Mouse (Mus musculus): Measurements from ENCODE around the gene Uap1. TPM values are rescaled to one million over a fixed set of nuclear protein-coding genes. Genes with fewer than 3 reads are reported as not detected.
A peak's percentile ranks its signal among the peaks of the same experiment; 100 is the strongest.

Gene Uap1
- total RNA-seq (2021): 10 to 100 TPM; 33.1 to 43.0 TPM
- long read RNA-seq, experiment 1, transcript Uap1-201 (11 exons, 2,283 nt): minor isoform, 8 of 62 reads
- long read RNA-seq, experiment 1, transcript Uap1-202 (10 exons, 2,311 nt): minor isoform, 6 of 62 reads
- long read RNA-seq, experiment 1, transcript Uap1-203 (11 exons, 2,287 nt): major isoform, 43 of 62 reads
- long read RNA-seq, experiment 1, partial matches to known transcripts: 4 of 62 reads
- long read RNA-seq, experiment 1, other reads (novel, unspliced or antisense): 0 of 62 reads
- long read RNA-seq, experiment 2, transcript Uap1-203 (11 exons, 2,287 nt): major isoform, 51 of 69 reads
- long read RNA-seq, experiment 2, transcript Uap1-201 (11 exons, 2,283 nt): minor isoform, 6 of 69 reads
- long read RNA-seq, experiment 2, transcript Uap1-202 (10 exons, 2,311 nt): minor isoform, 8 of 69 reads
- long read RNA-seq, experiment 2, partial matches to known transcripts: 1 of 69 reads
- long read RNA-seq, experiment 2, other reads (novel, unspliced or antisense): 3 of 69 reads

DNA sequence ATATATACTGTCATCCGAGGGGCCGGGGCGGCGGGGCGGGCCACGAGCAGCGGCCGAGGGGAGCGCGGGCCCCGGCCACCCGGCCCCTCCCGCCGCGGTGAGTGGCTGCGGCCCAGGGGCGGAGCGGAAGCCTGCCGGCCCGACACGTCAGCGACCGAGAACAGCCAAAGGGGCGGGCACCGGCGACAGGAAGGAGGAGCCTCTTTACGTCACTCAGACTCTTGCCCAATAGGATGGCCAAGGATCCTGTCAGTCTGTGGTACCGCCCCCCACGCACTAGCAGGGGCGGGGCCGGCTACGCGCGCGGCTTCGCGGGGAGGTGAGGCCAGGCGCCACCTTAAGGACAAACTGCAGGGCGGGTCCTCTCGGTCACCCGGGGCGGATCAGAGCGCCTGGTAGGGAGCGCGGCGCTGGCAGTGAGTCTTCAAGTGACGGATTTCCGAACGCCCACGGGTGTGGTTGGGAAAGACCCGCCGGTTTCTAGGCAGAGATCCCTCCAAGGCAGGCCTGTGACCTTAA, at the start of gene Uap1:
Gene Uap1 (minus strand): TSS at position 144 of the 519 bp plus-strand sequence.
- DNase-seq (ENCODE audit: low spot score in 2 of 2): peak; percentile 94 to 95

DNA sequence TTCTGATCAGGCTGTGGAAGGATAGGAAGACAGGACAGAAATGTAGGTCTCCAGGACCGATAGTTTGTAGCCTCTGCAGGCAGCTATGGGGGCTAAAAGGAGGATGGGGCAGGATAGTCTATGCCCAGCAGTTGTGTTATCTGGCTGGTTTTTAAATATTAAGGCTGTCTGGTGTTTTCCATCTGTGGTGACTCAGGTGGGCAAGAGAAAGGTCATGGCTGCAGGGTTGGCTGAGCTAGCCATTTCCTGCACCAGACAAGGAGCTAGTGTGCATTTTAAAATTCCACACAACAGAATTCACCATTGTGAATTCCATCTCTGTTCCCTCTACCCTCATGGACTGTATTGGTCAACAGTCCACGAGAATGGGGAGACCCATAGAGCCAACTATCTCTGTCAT, 48.5 kb upstream of the Uap1 start:
- DNase-seq (ENCODE audit: low spot score in 2 of 2): no peak

DNA sequence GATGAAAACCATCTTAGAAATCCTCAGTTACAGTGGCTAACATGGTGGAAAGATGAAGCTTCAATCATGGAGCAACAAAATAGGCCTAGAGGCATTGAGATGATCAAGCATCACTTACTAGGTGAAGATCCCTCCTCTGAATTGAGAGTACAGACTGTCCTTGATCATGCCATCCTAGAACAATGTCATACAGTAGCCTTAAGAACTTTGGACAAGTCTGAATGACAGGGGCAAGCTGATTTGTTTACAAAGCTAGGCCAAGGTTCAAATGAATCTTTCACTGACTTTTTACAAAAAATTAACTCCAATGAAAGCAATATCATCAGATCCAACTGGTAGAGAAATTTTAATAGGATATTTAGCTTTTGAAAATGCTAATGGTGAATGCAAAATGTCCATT, 45.6 kb upstream of the Uap1 start:
- DNase-seq (ENCODE audit: low spot score in 2 of 2): no peak

DNA sequence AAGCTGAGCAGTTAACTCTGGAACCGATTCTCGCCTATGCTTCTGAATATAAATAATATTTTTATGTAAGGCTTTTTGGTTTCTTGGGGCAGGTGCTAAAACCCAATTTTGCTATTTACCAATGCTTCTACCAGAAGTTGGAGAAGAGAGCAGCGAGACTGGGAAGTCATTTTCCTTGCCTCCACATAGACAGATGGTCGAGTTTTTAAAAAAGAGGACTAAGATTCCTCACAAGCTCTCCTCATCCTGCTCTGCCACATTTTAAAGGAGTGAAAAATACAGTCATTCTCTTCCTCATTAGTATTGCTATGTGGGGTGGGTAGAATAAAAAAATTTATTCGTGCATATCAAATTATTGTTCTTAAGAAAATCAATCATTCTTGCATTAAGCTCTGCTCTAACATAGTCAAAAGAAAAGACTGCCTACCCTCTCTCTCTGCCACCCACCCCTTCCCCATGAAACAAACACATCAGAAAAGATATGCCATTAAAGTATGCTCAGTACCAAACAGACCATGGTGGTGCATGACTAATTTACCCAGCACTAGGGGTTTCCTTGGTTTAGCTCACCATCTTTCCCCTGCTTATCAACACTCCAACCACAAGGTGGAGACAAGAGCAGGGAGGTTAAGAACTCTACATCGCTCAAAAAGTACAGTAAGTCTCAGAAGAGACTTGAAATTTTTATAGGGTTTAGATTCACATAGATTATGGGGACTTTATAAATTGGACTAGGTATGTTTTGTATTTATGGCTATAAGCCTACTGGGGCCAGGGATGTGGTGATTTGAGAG, 43.5 kb upstream of the Uap1 start:
- DNase-seq (ENCODE audit: low spot score in 2 of 2): no peak

DNA sequence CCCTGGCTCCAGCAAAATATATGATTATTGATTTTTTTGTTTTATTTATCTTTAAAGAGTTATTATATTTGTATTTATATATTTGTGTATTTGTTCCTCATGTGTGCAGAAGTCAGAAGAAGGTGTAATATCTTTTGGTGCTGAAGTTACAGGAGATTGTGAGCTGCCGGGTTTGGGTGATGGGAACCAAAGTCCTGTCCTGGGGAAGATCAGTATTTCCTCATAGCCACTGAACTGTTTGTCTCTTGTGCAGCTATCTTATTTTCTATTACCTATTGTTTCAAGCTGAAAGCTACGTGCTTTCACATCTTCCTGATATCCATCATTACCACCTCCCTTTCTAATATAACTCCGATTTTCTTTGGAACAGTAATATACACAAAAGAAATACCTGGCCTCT, 40.8 kb upstream of the Uap1 start:
- no peak for DNase-seq (ENCODE audit: low spot score in 2 of 2)

DNA sequence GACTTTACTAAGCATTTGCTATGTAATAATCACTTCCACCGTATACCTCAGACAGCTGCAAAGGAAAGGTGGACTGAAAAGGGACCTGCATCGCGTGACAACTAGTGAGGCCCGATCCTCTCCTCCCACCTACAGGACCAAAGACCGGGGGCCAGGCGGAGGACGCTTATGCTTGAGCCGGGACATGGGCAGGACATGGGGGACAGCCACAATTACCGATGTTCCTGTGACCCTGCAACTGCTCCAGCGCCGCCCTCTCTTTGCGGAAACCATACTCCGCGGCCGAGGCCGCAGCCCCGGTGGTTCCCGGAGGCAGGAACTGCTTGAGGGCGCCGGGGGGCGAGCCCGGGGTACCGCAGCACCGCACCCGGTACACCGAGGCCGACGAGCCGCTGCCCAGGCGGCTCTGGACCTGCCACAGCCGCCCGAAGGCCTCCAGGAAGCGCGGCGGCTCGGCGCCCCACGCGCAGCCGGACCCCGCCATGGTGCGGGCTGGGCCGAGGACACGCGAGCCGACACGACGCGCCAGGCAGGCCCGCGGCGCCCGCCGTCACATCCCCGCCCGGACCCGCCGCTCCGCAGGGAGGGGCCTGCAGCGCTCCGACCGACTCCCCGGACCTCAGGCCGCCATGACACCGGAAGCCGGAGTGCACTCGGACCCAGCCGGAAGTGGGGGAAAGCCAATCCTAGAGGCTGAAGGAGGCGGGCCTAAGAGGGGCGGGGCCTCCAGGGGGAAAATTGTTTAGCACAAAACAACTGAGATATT, 40.2 kb upstream of the Uap1 start, which contains the start of gene Uhmk1:
Gene Uhmk1 (minus strand): TSS at position 641 of the 766 bp plus-strand sequence.
- peak; percentile 75 to 89 for DNase-seq (ENCODE audit: low spot score in 2 of 2)

DNA sequence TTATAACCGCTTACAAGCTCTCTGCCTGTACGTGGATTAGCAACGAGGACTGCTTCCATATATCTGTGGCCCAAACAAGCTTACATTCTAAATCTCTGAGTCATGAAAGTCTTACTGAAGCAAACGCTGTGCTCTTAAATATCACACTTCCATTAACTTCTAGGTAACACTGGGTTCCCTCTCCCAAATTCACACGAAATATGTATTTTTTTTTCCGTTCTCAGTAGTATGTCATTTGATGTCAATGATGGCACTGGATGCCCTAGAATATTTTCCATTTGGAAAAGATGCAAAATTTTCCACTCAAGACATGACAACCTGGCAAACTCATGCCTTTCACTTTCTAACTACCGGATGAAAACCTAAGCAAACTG, 39.6 kb upstream of the Uap1 start:
- no peak for DNase-seq (ENCODE audit: low spot score in 2 of 2)

DNA sequence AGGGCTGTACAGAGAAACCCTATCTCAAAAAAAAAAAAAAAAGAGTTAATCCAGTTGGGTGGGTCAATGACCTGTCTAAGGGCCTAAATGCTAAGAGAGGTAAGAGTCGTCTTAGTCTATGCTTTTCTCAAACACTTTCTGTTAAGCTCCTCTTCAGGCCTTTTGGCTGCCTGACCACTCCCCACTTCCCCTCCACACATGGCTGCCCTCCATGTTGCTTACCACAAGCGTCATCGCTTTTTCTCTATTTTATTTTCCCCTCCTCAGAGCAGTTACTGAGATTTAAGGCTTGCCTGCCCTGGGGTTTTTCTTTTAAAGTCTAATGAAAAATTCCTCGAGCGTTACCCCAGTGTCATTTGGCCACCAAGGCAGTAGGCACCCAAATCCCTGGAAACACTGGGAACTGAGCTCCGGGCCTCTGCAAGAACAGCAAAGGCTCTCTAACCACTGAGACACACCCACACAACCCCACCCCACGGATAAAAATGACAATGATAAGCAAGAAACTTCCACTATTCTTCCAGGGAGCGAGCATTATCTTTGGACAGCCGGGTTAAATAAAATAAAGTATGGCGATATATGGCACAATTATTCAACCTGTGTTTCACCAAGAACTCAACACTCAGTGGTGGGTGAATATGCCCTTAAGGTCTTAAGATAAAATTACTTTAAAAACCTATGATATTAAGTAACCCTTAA, 38.6 kb upstream of the Uap1 start:
- DNase-seq (ENCODE audit: low spot score in 2 of 2): no peak

DNA sequence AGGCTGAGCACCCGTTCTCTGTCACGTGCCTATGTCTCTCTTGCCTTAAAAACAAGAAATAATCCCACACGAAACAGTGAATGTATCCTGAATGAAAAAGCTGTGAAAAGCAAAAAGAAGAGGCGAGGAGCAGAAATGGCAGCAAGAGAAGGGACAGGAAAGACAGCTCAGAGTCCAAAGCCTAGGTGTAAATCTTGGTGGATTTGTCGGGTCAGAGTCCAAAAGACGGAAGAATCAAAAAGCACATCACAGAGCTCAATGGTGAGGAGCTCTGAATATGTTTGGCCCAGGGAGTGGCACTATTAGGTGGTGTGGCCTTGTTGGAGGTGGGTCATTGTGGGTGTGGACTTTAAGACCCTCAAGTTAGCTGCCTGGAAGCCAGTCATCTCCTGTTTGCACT, 31.6 kb upstream of the Uap1 start:
- DNase-seq (ENCODE audit: low spot score in 2 of 2): no peak

DNA sequence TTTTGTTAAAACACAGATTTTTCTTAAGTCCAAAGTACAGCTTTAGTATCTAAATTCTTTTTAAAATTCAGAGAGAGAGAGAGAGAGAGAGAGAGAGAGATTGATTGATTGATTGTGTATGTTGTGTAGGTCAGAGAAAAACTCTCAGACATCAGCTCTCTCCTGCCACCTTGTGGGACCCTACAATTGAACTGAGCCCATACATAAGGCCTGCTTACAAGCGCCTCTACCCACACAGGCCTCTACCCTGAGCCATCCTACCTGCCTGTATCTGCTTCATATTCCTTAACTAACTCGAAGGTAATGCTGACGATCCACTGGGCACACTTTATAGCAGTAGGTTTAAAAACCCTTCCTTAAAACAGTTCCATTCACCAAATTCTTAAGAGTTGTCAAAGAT, 25.6 kb upstream of the Uap1 start:
- DNase-seq (ENCODE audit: low spot score in 2 of 2): peak in 1 of 2 experiments; percentile 16

DNA sequence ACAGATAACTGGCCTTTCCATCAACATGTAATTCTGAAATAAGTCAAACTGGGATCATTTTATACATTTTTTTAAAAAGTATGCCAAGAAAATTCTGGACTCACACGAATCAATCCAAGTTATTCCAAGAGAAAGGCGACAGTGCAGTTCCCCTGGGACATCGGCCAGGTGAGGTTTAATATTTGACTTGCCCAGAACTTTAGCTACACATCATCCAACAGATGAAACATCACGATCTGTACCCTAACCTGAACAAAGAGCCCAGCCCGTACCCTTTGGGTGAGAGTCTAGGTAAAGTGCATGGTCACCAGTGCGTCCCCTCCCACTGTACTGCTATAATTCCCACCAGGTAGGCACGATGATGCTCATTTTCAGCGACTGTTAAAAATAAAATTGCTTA, 21.5 kb upstream of the Uap1 start:
- DNase-seq (ENCODE audit: low spot score in 2 of 2): no peak

DNA sequence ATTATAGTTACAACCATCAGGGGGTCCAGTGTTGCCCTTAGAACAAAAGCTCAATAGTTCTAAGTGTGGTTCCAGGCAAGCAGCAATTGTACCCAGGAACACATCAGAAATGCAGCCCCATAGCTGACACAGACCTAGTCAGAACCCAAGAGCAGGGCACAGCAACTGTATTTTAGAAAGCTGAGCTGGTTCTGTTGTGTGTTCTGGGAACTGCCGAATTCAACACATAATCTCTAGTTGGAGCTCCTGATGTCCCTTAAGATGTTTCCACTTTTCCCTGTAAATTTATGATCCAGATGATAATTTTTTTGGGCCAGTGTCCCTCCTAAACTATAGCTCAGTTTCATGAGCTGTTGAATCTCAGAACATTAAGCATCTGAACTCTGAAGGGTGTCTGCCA, 17.2 kb upstream of the Uap1 start:
- DNase-seq (ENCODE audit: low spot score in 2 of 2): no peak

DNA sequence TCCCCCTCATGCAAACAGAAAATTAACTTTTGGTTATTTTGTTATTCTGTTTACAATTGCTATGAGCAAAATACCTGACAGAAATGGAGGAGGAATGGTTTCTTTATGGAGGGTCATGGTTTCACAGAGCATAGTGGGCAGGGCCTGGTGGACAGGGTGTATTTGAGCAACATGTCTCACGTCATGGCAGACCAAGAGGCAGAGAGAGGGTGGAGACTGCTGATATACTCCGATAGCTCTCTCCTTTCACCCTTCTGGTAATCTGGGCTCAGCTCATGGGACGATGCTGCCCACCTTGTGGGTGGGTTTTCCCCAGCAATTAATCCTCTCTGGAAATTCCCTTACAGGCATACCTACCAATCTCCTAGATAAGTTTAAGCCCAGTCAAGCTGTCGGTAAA, 15.5 kb upstream of the Uap1 start:
- no peak for DNase-seq (ENCODE audit: low spot score in 2 of 2)

DNA sequence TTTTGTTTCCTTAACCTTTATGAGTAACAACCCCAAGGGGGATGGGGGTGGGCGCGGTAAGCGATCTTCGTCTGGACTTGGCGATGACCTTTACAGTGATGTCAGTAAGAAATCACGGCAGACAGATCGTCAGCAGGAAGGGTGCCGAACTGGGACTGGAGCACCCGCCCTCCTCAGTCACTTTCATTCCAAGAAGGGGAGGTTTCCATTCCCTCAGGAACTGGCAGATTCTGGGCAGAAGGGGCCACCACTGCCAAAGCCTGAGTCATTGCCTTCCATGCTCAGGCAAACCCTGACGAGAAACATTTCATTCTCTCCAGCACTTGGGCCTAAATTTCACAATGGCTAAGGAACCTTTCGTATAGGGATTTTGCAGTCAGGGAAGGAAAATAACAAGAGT, 13.8 kb upstream of the Uap1 start:
- DNase-seq (ENCODE audit: low spot score in 2 of 2): peak; percentile 29 to 36

DNA sequence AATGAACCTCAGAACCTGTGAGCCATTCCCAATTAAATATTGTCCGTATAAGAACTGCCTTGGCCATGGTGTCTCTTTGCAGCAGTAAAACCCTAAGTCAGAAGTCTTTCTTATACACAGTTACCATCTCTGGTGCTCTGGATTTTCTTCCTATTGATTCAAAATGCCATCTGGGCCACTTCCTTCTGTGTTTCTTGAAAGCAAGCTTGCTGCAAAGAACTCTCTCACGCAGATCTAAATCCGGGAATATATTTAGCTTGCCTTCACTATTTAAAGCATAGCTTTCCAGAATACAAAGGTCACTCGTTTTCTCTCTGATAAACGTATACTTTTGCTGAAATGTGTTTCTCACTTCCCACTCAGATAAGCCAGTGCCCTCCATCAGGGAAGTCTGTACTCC, 11.8 kb upstream of the Uap1 start:
- DNase-seq (ENCODE audit: low spot score in 2 of 2): no peak

DNA sequence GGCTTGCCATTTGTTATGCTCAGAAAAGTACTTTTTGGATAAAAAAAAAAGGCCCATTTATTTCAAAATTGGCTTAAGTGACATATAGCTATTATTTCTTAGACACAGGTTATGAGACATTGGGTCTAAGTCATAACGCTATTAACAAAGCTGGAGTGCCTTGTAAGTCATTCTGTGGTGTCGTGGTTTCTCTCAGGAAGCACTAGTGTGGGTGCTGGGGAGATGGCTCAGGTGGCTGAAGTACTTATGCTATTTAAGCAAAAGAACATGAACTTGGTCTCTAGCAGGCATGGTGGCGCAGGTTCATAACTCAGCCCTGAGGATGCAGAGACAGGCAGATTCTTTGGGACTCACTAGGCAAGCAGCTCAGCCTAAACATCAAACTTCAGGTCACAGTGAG, 10.4 kb upstream of the Uap1 start:
- no peak for DNase-seq (ENCODE audit: low spot score in 2 of 2)

DNA sequence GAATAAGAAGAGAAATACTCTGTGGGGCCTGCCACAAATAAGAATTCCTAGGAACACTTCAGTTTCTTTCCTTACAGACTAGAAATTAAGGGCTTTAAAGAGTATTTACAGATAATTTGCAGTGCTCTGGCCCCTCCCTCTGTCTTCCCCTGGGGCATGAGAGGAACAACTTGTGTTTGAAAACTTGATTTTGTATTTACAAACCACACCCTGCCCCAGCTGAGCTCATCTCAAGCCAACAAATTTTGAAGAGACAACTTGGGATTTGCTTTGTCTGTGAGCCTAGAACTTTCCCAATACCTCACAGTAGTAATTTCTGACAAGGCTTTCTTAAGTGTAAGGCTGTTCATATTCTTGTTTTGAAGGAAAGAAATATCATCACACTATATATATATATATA, 7.9 kb upstream of the Uap1 start:
- peak in 1 of 2 experiments; percentile 51 for DNase-seq (ENCODE audit: low spot score in 2 of 2)

DNA sequence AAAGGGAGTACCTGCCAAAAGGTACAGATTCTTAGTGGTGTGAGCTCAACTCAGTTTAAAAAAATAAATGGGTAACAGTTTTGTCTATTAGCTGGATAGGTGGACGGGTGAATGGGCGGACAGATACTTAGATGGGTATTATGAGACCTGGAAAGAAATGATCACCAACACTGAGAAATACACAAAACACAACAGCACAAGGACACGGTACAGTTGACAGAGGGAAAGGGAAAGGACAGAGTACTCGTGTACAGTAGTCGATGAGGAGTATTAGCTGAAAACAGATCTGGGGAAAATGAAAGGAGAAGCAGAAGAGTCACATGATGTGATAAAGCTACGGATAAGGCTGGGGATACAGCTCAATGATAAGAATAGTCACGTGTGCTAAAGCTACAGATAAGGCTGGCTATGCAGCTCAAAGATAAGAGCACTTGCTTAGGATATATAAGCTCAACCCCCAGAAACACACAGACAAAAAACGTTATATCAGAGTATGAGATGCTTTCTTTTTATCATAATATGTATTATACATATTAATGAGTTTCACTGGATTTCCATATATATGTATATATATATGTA, 2.0 kb upstream of the Uap1 start:
- no peak for DNase-seq (ENCODE audit: low spot score in 2 of 2)

DNA sequence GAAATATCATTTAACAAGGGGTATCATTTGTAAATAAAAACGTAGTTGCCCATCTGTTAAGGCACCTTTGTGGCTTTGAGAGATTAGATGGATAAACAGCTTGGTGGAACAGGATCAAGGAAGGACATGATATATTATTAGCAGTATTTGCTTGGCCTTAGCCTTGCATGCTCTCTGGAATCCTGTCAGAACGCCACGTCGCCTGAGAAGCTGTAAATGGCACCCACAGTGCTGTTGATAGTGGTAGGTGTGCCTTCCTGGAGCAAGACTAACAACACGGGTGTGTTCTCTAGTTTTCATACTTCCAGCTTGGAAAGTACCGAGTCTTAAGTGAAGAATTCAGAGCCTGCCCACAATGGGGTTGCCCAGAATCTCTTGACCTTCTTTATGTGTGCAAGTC, 1.1 kb upstream of the Uap1 start:
- DNase-seq (ENCODE audit: low spot score in 2 of 2): no peak

All from gastrocnemius, postnatal 4 days (tissue).